Mouse (Mus musculus) testis, adult 2 months (tissue): Measurements from ENCODE around the gene Slc36a1.

Source experiments
- CTCF ChIP-seq: fragments of 200-500 bp; IDR thresholded peaks from 2 replicates; pipeline ENCODE4 v1.5.1; 2012; ENCODE audit warnings: low read depth, mild to moderate bottlenecking, inconsistent platforms, low read length, moderate library complexity; ENCODE audit not compliant: control insufficient read depth, insufficient read depth, insufficient replicate concordance
- POLR2A ChIP-seq: fragments of 200-500 bp; IDR thresholded peaks from 2 replicates; pipeline ENCODE4 v1.6.1; 2012; ENCODE audit warnings: low read depth, mild to moderate bottlenecking, inconsistent platforms, low read length, moderate library complexity; ENCODE audit not compliant: control insufficient read depth

DNA sequence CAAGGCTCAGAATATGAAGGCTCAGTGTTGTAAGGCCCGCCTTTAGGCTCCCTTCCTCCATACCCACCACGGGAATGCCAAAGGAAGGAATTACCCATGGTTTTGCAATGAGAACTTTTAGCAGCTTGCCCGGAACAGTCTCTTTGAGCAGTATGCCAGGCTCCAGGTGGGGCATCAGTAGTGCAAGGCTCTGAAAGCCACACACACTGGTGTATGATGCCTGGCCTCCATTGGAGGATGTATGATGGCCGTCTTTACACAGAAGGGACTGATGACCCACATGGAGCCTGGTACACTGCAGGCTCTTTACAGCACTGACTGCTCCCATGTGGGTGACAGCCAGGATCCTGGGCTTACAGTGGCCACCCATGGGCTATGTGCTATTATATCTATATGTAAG lies 57.0 kb downstream of the Slc36a1 start:
- no peak for TF ChIP-seq CTCF
- no peak for TF ChIP-seq POLR2A
